Mouse (Mus musculus): ENCODE results near the gene Zfp689.
"Not testable (repeated sequence)": the region's sequence is repeated elsewhere in the genome, so short reads cannot be mapped to it uniquely, and the experiment has no call there.

Gene Zfp689

GRCm38 (mm10) chr7:127406002-127406987 lies 42.7 kb downstream of the Zfp689 start, which contains the start of gene Zfp764:
Gene Zfp764, minus strand, starts transcription at chr7:127406822.
- DNase-seq (ENCODE audit: extremely low spot score, low spot score): peak; percentile 82

GRCm38 (mm10) chr7:127404101-127404500 lies 44.9 kb downstream of the Zfp689 start:
- DNase-seq (ENCODE audit: extremely low spot score, low spot score): not testable (repeated sequence)

GRCm38 (mm10) chr7:127402980-127403379 lies 46.0 kb downstream of the Zfp689 start:
- DNase-seq (ENCODE audit: extremely low spot score, low spot score): no peak

GRCm38 (mm10) chr7:127400355-127400754 lies 48.6 kb downstream of the Zfp689 start:
- no peak for DNase-seq (ENCODE audit: extremely low spot score, low spot score)

- DNase-seq (ENCODE audit: extremely low spot score, low spot score): no peak
Observed at GRCm38 (mm10) chr7:127393944-127394333, 55.0 kb downstream of the Zfp689 start.

- DNase-seq (ENCODE audit: extremely low spot score, low spot score): peak; percentile 94
Observed at GRCm38 (mm10) chr7:127393157-127393943, 55.6 kb downstream of the Zfp689 start, which contains the start of gene E430018J23Rik. Gene E430018J23Rik, minus strand, starts transcription at chr7:127393629.

GRCm38 (mm10) chr7:127392251-127392824 lies 56.6 kb downstream of the Zfp689 start:
- no peak for DNase-seq (ENCODE audit: extremely low spot score, low spot score)

All from neural tube, embryonic 10.5 days (tissue).